Mouse (Mus musculus) liver (tissue): ENCODE results near the gene Grid2.

Source experiments
- DNase-seq: peaks from one replicate; pipeline ENCODE4 v3.0.0-alpha.2; 2020; ENCODE audit warnings: mixed read lengths

Grid2 gene

DNA sequence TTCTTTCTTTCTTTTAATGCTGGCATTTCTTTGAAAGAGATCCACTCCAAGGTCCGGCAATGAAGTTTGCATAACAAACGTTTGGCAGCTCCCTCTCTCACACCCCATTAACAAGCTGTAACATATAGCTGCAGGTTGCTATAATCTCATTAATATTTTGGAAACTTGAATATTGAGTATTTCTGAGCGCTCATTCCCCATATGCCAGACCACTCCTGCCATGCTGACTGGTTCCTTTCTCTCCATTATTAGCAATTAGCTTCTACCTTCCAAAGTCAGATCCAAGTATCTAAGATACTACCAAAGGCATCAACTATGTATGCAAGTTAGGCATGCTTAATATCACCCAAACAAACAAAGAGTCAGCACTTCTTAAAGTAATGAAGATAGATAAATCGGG, 1477.6 kb downstream of the Grid2 start:
- DNase-seq = no peak

DNA sequence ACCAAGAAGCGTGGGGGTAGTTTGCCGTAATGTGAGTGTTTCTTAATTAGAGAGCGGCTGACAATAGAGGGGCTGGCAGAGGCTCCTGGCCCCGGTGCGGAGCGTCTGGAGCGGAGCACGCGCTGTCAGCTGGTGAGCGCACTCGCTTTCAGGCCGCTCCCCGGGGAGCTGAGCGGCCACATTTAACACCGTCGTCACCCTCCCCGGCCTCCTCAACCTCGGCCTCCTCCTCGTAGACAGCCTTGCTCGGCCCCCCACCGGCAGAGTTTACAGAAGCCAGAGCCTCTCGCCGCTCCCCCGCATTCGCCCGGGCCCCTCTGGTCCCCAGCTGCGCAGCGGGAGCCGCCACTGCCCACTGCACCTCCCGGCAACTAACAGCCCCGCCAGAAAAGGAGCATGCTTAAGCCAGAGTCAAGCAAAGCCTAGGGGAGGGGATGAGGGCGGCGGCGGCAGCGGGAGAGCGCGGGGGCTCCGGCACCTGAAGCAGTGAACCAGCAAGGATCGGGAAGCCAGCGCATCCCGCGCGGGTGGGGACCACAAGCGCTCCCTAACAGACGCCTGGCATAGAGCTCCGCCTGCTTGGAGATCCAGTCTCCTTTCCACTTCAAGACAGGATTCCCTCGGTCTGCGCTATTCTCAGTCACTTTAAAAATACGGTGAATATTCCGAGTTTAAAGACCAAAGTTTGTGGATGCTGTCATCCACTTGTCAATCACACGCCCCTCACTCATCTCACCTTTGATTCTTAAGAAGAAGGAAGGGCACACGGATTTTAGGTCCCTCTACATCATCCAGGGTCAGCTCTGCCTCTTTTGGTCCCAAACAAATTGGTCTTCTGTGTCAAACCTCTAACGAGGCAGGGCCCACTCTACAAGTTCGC, 1479.0 kb downstream of the Grid2 start:
- no peak for DNase-seq

DNA sequence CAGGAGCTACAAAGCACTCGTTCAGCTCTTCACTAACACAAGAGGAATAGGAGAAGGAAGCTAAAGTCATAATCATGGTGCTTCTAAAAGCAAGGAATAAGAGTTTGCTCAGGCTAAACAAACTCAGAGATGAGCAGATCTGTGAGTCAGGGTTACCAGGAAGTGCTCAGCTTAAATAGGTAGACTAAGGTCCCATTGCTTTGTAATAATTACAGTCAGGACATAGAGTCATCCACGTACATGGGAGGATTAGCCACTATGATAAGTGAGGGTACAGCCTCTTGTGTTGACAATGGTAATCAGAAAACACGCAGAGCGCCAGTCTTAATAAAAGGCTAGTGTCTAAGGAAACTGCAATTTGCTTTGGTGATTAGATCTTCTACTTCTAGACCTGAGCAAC, 1480.6 kb downstream of the Grid2 start:
- DNase-seq = no peak

DNA sequence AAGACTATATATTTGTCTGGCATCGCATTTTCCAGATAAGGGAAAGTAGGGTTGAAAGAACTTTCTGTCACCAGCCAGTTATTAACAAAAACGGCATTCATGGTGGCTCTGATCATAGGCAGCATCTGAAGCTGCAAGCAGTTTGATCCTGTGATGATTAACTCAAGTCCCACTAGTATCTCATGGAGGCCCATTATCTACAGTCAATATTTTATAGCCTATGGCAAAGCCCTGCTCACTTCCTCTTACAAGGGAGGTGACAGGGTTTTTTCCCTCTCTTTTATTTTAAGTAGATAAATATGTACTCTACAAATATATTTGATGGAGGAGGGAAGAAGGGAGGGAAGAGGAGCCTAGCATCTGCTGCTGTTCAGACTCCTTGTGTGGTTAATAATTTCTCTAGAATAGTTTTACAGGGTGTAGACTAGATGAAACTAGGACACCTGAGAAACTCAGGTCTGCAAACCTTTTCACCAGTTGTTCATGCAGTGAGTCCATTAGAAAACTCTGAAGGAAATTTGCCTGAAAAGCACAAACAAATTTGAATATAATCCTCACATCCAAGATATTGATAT, 1487.3 kb downstream of the Grid2 start:
- no peak for DNase-seq
